Mouse (Mus musculus): Measurements from ENCODE around the gene Dtnb.

GRCm38 (mm10) chr12:3784729-3785128 is 212.5 kb downstream of the Dtnb start:
- TF ChIP-seq CTCF (IDR thresholded peaks at IDR 0.05; ENCODE audit: low read depth) (no peak), EP300 (IDR thresholded peaks at IDR 0.05; ENCODE audit: low read depth) (no peak)

Measured in heart, postnatal 0 days (tissue).